Mouse (Mus musculus) frontal cortex, postnatal 14 days (tissue): ENCODE measurements around the gene Myo6.

ENCODE experiments used
- DNase-seq, 2 experiments: peaks; one replicate each; pipeline ENCODE4 v3.0.0; 2022; ENCODE audit warnings: low spot score in 2 of 2

Gene Myo6

GRCm38 (mm10) chr9:80164611-80165474 lies at the start of gene Myo6:
Myo6 (plus strand) TSS chr9:80165031.
- peak; percentile 81 to 88 for DNase-seq

- DNase-seq, result no peak
Measured at GRCm38 (mm10) chr9:80145992-80146587, 18.7 kb upstream of the Myo6 start.

- no peak for DNase-seq
Measured at GRCm38 (mm10) chr9:80149594-80149993, 15.2 kb upstream of the Myo6 start.

- DNase-seq, result peak; percentile 22 to 40
Measured at GRCm38 (mm10) chr9:80155277-80155676, 9.6 kb upstream of the Myo6 start.

GRCm38 (mm10) chr9:80156780-80157179 lies 8.1 kb upstream of the Myo6 start:
- DNase-seq, result no peak

DNA sequence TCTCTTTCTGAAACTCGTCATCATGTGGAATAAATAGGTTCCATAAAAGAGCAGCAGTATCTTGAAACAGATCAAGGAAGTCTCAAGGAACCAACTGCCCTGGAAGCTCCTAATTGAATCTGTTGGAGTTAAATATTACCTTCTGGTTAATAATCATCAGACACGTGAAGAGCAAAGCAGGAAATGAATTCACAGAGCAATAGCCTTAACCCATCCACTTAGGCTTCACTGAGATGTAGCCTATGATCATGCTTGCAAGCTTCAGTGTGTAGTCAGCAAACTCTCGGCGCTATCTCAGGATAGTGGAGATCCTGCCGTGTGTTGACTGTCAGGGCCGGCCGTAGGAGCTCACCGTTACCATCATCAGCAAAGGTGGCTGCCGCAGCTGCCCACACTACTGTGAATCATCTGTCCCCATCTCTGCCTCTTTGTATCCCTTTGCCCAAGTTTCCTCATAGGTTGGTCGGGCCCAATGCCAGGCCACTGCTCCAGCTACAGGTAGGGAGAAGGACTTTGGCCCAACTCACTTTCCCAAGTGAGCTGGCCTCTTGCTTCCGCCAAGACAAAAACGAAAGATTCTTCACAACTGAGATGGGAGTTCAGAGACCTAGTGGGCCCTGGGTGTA lies 6.9 kb upstream of the Myo6 start:
- no peak for DNase-seq

DNA sequence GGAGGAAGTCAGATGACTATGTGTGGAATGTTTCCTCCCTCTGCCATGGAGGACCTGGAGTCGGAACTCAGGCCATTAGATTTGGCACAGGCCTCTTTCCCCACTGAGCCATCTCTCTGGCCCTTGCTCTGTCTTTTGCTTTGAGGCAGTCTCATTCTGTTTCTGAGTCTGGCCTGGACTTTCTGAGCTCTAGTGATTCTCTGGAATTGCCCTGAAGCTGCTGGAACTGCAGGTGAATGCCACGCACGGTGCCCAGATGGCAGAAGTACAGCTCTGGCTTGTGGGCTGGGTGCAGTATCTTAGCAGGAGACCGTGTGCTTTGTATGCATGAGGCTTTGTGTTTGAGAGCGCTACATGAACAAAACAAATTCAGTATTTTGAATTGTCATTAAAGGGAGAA lies 5.9 kb upstream of the Myo6 start:
- no peak for DNase-seq

DNA sequence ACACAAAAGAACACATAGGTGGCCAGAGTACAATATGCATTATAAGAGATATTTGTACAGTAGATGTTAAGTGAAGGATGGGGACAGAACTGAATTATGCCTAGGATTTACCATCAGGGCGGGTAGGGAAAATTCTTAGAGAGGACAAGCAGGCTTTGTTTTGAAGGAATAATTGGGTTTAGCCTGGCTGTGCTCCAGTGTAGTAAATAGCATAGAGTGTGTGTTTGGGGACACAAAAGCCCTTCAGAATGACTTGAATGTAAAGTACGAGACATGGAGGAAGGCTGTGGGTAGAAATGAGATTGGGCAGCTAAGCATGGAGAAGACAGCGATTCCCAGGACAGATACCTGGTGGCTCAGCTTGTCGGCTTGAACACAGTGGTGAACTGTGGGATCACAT lies 3.4 kb upstream of the Myo6 start:
- no peak for DNase-seq

GRCm38 (mm10) chr9:80163126-80163723 lies 1.6 kb upstream of the Myo6 start:
- no peak for DNase-seq

DNA sequence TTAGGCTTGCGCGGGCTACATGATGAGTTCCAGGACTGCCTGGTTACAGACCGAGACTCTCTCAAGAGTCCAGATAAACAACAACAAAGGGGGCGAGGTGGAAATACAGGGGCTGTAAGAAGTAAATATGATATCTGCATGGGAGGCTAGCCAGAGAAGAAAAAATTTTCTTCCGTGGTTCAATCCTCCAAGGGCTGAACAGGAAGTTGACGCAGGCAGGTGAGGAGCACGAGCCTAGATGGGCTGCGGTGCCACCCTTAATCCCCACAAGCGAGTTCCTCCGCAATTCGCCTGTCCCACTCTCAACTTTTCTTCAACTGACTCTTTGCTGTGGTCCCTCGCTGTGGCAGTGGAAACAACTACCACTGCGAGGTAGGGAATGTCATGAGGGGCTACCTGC lies 640 bp upstream of the Myo6 start:
- no peak for DNase-seq

DNA sequence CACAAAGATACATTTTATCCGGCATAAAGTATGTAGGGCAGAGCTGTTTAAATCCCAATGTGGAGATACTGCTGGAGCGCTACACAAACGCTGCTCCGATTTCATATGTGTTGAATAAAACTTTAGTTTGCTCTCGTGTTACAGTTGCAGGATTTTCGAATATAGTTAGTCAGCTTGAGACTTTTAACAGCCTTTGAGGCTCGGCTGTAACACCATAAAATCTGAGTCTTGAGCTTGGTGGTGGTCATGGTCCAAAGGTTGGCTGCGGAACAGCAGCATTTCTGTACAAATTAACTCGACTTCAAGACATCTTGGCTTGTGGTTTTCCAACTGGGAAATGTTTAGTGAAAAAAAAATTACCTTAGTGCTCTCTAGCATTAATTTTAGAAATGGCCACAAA lies 859 bp downstream of the Myo6 start:
- no peak for DNase-seq

DNA sequence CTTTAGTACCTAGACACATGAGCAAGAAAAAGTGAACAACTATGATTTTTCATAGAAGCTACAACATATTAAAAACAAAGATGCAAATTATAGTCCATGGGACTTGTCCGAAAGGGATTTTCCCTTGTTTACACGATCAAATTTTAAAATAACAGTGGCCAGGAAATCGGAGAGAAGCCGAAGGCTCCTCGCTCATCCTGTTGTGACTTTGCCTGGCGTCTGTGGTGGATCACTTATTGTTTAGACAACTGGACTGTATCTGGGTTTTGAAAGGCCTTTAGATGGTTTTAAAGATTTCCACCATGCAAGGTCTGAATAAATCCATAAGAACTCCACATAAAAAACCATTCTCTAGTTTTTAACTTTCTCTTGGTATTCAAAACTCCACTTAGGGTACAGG lies 1.6 kb downstream of the Myo6 start:
- DNase-seq, result no peak

DNA sequence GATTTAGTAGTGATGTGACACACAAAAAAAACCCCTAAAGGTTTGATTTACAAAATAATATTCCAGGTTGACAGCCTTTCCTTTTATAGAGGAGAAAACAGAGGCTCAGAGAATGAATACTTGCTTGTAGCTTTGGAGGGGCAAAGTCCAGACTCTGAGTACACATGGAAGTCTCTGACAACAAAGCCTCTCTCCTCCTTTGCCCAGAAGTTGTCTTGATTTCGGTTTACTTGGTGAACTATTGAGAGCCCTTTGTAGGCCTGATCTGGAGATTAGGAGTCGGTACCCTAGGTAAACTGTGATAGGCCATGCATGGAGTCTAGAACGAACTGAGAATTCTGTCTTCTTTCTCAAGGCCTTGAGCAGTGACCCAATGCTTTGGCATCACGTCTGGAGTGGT lies 2.3 kb downstream of the Myo6 start:
- DNase-seq, result no peak

GRCm38 (mm10) chr9:80169551-80169950 lies 4.7 kb downstream of the Myo6 start:
- DNase-seq, result no peak

GRCm38 (mm10) chr9:80171241-80171640 lies 6.4 kb downstream of the Myo6 start:
- no peak for DNase-seq

DNA sequence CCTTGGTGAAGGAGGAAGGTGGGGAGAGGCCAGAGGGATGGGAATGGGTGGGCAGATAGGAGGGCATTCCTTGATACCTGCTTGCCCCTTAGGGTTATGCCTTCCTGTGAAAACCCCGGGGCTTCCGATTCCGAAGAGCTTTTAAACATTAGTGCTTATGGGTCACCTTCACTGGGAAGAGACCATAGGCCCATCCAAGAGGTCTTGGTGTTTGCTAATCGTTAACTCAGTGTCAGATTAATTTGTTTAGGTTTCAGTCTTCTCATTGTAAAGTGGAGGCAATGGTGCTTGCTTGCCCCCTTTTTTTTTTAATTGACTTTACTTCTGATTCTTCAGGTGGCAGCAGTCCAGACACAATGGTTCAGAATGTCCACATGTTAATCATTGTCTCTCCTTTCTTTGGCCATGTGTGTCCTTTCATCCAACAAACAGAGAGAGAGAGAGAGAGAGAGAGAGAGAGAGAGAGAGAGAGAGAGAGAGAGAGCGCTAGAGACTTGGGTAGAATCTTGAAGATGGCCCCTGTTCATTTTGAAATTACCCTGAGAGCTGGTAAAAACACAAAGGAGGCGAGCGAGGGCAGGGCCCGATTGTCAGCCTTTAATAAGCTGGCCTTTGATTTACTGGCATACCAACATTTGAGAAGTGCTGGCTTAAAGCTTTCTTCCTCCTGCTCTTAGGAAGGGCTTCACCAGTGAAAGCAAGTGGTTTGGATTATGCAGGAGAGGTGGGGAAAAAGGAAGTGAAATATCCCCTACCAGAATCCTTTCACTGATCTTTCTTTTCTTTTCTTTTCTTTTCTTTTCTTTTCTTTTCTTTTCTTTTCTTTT lies 7.8 kb downstream of the Myo6 start:
- DNase-seq, result no peak

DNA sequence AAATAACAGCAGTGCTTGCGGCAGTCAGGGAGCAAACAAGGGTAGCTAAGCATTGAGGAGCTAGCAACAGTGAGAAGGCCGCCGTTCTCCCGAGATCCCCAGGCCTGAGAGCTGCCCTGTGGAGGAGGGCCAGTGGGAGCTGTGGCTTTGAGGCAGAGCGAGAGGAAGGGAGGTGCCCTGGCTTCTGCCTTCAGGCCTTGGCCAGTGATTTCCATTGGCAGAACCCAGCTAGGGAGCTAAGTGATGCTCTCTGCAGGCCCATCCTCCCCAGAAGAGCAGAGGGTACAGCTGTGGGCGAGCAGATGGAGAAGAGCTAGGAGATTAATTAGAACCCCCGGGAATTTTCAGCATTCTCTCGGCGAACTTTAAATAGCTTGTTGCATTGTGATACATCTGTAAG lies 8.8 kb downstream of the Myo6 start:
- no peak for DNase-seq

DNA sequence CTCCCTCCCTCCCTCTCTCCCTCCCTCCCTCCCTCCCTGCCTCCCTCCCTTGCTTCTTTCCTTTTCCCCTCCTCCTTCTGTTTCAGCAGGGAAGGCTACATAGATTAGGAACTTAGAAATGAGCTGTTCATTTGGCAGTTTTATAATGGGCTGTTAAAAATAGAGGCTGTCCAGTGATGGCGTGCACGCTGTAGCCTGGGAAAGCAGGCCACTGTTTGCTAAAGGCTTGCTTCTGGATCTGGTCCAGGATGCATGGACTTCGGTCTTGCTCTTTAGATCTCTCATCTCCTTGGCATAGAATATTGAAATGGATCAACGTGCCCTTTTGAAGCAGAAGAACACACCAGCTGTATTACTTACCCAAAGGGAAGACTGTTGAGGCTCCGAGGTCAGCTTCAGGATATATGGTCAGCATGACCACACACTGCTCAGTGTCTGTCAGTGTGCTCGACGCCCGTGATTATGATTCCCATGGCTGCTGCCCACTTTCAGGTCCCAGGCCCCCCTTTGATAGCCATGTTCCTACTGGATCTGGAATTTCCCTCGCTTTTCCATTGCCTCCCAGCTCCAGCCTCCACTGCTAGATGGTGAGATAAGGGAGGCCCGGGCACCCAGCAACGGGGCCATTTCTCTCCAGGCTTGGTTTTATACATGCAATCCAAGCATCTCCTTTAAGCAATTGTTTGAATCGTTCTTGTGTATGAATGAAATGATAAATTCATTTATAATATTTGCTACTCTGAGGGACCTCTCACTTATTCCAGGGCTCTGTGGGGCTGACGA lies 12.1 kb downstream of the Myo6 start:
- no peak for DNase-seq

DNA sequence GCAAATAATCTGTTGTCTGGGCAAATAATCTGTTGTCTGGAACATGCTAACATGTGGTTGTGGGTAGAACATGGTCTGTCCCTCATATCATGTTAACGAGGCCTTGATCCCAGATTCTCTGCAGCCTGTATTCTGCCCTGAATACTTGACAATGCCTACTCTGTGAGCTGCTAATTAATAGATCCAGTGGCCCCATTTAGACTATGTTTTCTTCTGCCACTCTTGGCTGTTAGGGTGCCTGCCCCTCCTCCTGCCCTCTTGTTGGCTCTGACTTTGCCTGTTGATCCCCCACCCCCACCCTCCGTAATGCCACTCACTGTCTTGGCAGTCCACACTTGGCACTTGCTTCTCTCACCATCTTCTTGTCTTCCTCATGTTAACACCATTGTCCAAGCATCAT lies 13.8 kb downstream of the Myo6 start:
- DNase-seq, result no peak

GRCm38 (mm10) chr9:80179688-80180087 lies 14.9 kb downstream of the Myo6 start:
- no peak for DNase-seq

DNA sequence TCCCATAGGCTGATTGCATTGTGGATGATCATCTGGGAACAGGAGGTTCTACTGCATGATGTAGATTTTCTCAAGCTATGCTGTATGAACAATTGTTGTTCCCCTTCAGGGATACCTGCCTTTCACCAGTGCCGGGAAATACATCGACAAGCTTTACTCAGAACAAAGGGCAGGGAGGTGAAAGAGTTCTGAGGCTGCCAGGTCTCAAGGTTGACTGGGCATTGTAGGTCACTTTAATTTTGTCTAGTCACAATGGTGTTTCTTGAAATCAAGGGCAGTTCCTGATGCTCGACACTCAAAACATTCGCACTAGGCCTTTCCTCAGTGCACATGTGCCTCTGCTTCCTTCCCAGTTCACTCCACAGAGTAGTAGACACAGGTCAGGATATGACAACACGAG lies 15.9 kb downstream of the Myo6 start:
- DNase-seq, result no peak
